Mouse (Mus musculus) forebrain, embryonic 10.5 days (tissue): ENCODE measurements at regions not wholly inside any gene's neighbourhood (a gene's known extent, or its start where the extent isn't known, plus 50 kb on each side); places are given as distances from the start of the nearest gene placed in this dataset.

Experiments used
- DNase-seq: peaks from one replicate; pipeline ENCODE4 v3.0.0-alpha.2; 2017; ENCODE audit warnings: low spot score; ENCODE audit errors: extremely low spot score
- H3K27ac ChIP-seq: fragments of 300-500 bp; sonication (generic); 2 replicates; pipeline ENCODE4 v1.5.1; 2016; ENCODE audit warnings: mild to moderate bottlenecking
- H3K27me3 ChIP-seq: fragments of 300-500 bp; sonication (generic); 2 replicates; pipeline ENCODE4 v1.6.1; 2016; ENCODE audit warnings: mild to moderate bottlenecking; ENCODE audit not compliant: poor library complexity, severe bottlenecking
- H3K36me3 ChIP-seq: fragments of 300-500 bp; sonication (generic); replicated peaks from 2 replicates; pipeline ENCODE4 v1.6.1; 2016; ENCODE audit warnings: mild to moderate bottlenecking, moderate library complexity
- H3K4me1 ChIP-seq: fragments of 300-500 bp; sonication (generic); 2 replicates; pipeline ENCODE4 v1.6.1; 2016
- H3K4me3 ChIP-seq: fragments of 300-500 bp; sonication (generic); 2 replicates; pipeline ENCODE4 v1.5.1; 2016; ENCODE audit warnings: mild to moderate bottlenecking, moderate library complexity
- H3K9me3 ChIP-seq: fragments of 300-500 bp; sonication (generic); 2 replicates; pipeline ENCODE4 v1.6.1; 2016; ENCODE audit warnings: mild to moderate bottlenecking, moderate library complexity
- WGBS: fragments of 180-500 bp; shearing (Covaris S2); methylation state at CpG from one replicate; pipeline ENCODE4 v1.1.7; 2016; 5-methylcytosine and 5-hydroxymethylcytosine counted together

DNA sequence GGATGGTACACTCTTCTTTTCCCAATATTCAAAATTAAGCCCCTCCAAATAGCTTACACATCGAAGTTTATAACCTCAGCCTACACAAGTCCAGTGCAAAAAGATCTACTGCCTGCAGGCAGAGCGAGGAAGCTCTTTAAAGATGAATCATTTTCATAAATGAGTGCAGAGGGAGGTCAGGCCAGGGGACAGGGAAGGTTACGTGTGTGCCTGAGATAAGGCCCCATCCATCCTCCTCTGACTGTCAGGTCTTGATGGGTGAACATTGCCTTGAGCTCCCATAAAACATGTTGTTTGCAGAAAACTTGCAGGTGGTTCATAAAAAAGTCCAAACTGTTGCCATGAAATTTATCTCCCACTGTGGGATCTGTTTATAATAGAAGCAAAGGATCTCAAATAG, 493.0 kb upstream of the 4930412O13Rik start:
- Histone ChIP-seq H3K4me1 (no peaks in the 10 kb centered on the region), H3K9me3 (no peaks in the 10 kb centered on the region), H3K27me3 (no peaks in the 10 kb centered on the region), H3K4me3 (no peak overlapping the region), H3K36me3 (no peaks in the 10 kb centered on the region), H3K27ac (no peak overlapping the region)
- 84% methylated on average over 3 of the region's 3 CpGs for WGBS
- no peak for DNase-seq

DNA sequence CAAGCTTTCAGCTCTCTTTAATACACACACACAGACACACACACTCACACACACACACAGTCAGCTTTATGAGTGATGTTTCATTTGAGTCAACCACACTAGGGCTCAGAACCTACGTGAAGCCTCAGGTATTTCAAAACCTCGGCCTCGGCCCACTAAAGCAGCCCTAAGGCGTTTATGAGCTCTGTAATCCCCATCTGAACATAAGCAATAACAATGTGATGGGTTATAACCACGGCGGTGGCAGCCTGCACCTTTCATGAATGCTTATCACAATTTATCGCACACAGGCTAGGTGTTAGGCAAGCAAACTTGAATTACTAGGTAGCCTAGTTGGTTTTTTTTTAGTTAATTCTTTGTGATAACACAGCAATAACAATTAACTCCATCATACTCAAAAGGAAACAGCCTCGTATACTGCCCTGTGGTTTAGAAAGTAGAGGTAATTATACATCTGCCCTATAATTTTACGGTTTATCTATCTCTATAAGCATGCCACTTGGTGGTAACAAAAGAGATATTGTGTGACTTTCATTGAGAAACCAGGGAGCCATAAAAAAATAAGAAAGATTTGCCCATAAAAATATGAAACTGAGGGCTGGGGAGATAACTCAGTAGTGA, 485.6 kb upstream of the 4930412O13Rik start:
- H3K36me3 ChIP-seq, result no peaks in the 10 kb centered on the region
- no peak overlapping the region for H3K27ac ChIP-seq
- no peaks in the 10 kb centered on the region for H3K27me3 ChIP-seq
- no peak for DNase-seq
- 92% methylated on average over 9 of the region's 9 CpGs for WGBS
- H3K9me3 ChIP-seq, result no peaks in the 10 kb centered on the region
- no peaks in the 10 kb centered on the region for H3K4me1 ChIP-seq
- H3K4me3 ChIP-seq, result no peak overlapping the region

DNA sequence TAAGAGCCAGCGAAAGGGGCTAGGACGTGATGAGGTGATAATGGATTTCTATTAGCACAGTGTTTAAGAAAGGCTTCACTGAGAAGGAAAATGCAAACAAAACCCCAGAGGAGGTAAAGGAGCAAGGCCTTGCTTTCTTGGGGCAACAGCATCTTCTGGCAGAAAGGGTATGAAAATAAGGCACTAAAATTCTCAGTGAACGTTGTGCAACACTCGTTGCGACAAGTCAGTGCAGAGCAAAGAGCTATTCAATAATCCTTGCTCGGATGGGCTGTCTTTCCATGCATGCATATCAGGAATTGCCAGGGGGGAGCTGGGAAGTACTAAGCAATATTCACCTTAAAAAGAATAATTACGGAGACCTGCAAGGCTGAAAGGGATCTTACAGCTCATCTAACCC, 479.6 kb upstream of the 4930412O13Rik start:
- H3K9me3 ChIP-seq, result no peaks in the 10 kb centered on the region
- H3K27ac ChIP-seq, result no peak overlapping the region
- H3K27me3 ChIP-seq, result no peaks in the 10 kb centered on the region
- whole genome bisulfite sequencing, result 93% methylated on average over 7 of the region's 7 CpGs
- no peak overlapping the region for H3K4me3 ChIP-seq
- H3K4me1 ChIP-seq, result no peaks in the 10 kb centered on the region
- no peak for DNase-seq
- no peaks in the 10 kb centered on the region for H3K36me3 ChIP-seq

DNA sequence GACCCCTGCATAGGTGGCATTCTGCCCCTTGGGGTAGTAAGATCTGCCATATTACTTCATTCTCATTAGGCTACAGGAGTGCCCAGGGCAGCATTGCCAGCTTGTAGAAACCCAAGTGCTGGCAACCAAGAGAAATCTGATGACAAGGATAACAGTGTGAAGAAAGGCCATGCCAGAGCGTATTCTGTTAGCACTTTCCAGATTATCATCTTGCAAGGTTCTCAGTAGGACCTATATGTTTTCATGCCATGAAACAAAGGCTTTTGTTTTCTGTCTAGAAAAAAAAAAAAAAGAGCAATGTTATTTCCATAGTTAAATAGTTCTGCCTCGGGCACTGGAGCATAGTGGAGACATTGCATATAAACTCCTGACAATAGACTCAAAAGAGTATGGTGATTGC, 478.8 kb upstream of the 4930412O13Rik start:
- 76% methylated on average over 2 of the region's 2 CpGs for WGBS
- Histone ChIP-seq H3K27ac (no peak overlapping the region), H3K4me1 (no peaks in the 10 kb centered on the region), H3K27me3 (no peaks in the 10 kb centered on the region), H3K9me3 (no peaks in the 10 kb centered on the region), H3K4me3 (no peak overlapping the region), H3K36me3 (no peaks in the 10 kb centered on the region)
- DNase-seq, result no peak

DNA sequence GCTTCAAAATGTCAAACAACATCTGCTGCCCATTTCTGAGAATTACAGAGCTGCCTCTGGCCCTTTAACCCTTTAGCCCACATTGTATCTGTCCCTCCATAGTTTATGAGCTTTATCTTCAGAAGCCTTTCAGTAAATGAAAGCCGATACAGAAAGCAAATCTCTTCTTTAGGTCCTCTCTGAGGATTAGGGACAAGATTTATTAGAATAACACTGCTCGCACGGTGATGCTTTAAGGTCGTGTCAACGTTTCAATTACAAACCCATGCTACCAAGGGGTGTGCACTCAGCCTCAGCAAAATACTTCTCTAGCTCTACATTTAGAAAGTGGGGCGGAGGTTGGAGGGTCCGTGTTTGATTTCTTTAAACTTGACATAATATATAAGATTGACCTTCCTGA, 472.0 kb upstream of the 4930412O13Rik start:
- H3K27me3 ChIP-seq, result no peaks in the 10 kb centered on the region
- H3K4me1 ChIP-seq, result no peaks in the 10 kb centered on the region
- H3K9me3 ChIP-seq, result no peaks in the 10 kb centered on the region
- H3K27ac ChIP-seq, result no peak overlapping the region
- no peak for DNase-seq
- H3K4me3 ChIP-seq, result no peak overlapping the region
- H3K36me3 ChIP-seq, result no peaks in the 10 kb centered on the region
- WGBS, result 76% methylated on average over 7 of the region's 7 CpGs

DNA sequence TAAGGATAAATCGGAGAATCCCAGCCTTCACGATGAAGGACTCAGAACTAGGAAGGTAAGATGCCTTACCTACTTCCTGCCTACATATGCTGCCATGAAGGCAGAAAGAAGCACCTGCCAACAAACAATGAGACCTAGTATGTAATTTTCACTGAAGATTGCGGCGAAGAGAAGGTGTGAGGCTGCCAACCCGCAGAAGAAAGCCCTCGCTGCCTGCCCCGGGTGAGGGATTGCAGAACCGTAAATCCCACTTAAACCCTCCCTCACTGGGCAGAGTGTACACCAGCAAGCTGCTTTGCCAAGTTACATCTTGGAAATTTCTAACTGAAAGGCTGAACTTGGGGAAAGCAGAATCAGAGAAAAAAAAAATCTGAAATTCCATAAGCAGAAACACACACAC, 458.4 kb upstream of the 4930412O13Rik start:
- WGBS, result 82% methylated on average over 8 of the region's 8 CpGs
- no peak for DNase-seq
- no peak overlapping the region for H3K27ac ChIP-seq

DNA sequence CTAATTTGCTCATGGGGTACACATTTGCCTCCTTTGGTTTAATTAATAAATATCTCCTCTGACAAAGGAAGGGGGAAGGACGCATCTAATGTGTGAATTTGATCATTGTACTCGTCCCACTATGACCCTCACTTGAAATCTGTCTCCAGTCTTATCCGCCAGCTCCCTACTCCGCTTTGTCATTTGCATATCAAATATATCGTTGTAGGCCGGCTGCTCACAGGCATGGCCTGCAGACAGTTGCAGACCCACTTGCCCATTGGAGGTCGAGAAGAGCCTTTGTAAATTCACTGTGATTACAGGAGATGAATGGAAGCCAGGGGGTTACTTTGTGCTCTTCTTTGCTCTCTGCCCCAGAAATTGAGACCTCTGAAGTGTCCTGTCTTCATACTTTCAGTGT, 457.5 kb upstream of the 4930412O13Rik start:
- no peaks in the 10 kb centered on the region for H3K27me3 ChIP-seq
- H3K4me3 ChIP-seq, result no peak overlapping the region
- no peak for DNase-seq
- no peaks in the 10 kb centered on the region for H3K36me3 ChIP-seq
- H3K9me3 ChIP-seq, result no peaks in the 10 kb centered on the region
- H3K27ac ChIP-seq, result no peak overlapping the region
- peaks cover 5% of the 10 kb centered on the region; the same call in 1 of the 2 replicates for H3K4me1 ChIP-seq
- WGBS, result 31% methylated on average over 7 of the region's 7 CpGs

More for the DNA sequence above, 458.4 kb upstream of the 4930412O13Rik start:
- no peaks in the 10 kb centered on the region for H3K9me3 ChIP-seq
- H3K36me3 ChIP-seq, result no peaks in the 10 kb centered on the region
- H3K4me3 ChIP-seq, result no peak overlapping the region
- H3K27me3 ChIP-seq, result no peaks in the 10 kb centered on the region
- peaks cover 5% of the 10 kb centered on the region; the same call in 1 of the 2 replicates for H3K4me1 ChIP-seq

DNA sequence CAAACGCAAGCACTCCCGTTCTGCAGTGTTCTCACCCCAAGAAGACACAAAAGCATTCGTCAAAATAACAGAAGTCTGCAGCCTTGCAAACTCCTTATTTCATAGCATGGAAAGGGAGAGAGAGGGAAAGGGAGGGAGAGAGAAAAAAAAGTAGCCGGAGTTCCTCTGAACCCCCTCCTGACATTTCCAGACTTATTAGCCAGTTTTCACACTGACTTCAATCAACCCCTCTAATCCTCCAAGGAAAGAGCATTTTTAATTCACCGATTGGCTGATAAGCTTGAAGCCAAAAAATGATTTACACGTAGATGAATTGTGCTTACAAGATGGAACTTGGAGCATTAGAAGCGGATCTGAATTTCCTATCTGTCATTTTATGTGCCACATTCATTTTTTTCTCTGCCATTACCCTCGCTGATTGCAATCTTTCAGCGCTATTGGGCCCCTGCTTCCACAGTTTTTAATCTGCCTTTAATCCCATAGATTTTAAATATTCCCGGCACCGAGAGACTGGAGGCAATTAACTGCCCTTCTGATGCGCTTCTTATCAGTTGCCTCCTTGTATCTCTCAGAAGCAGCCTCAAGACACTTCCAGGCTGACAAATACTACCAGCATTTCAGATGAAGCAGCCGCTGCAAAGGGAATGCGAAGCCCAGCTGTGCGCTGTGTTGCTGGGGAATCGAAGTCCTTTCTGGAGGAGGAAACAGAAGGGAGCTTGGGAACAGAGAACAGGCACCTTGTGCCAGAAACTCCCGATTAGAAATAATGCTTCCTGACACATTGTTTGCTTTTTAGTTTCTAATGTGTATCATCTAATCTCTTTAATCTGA, 447.7 kb upstream of the 4930412O13Rik start:
- Histone ChIP-seq H3K9me3 (no peaks in the 10 kb centered on the region), H3K27me3 (no peaks in the 10 kb centered on the region), H3K4me1 (no peaks in the 10 kb centered on the region), H3K4me3 (no peak overlapping the region), H3K27ac (no peak overlapping the region), H3K36me3 (no peaks in the 10 kb centered on the region)
- DNase-seq, result no peak
- 33% methylated on average over 17 of the region's 17 CpGs for WGBS

DNA sequence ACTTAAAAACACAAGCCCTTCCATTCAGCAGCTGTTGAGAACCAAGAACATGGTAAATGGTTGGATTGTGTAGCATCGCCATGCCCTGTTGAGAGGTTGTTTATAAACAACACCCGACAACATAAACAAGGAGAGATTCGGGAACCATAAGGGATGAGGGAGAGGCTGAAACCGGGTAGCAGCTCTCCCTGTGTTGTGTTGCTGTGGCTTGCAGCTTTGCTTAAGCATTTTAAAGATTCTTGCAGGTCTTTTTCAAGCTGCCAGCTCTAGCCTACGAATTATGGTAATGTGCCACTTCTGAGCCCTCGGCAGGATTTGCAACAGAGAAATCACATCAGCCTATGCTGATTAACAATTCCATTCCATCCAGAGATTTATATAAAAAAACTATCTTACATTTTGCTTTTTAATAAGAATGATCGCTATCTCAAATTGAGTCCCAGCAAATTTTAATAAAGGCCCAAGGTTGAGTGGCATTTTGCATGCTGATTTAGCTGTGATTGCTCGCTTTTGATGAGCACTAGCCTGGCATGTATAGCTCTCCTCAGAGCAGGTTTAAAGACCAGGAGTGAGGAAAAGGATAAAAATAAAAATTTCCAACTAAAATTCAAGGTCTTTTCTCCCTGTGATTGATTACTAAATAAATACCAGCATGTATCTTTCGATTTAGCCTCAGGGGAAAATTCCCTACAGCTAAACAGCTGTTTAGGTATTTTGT, 445.7 kb upstream of the 4930412O13Rik start:
- Histone ChIP-seq H3K27me3 (no peaks in the 10 kb centered on the region), H3K4me3 (no peak overlapping the region), H3K36me3 (no peaks in the 10 kb centered on the region), H3K9me3 (no peaks in the 10 kb centered on the region), H3K4me1 (no peaks in the 10 kb centered on the region), H3K27ac (no peak overlapping the region)
- no peak for DNase-seq
- WGBS, result 80% methylated on average over 9 of the region's 9 CpGs

DNA sequence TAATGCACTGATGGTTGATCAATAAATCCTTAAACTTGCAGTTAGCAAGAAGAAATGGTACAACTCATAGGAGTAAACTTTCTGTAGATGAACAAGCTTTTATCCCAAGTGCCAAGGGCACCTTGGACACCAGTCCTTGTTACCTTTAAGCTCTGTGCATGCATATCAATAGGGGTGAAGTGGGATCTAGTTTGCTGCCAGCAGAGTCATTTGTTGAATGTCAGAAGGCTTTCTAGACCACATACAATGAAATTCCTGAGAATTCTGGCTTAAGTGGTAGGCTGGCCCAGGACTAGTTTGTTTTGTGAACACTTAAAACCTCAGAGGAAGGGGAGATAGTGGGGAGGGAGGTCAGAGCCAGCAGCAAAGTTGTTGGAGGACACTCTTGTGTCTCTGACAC, 437.9 kb upstream of the 4930412O13Rik start:
- H3K27ac ChIP-seq, result no peak overlapping the region
- no peaks in the 10 kb centered on the region for H3K9me3 ChIP-seq
- no peak overlapping the region for H3K4me3 ChIP-seq
- H3K4me1 ChIP-seq, result no peaks in the 10 kb centered on the region
- DNase-seq, result no peak
- no peaks in the 10 kb centered on the region for H3K27me3 ChIP-seq
- no peaks in the 10 kb centered on the region for H3K36me3 ChIP-seq

DNA sequence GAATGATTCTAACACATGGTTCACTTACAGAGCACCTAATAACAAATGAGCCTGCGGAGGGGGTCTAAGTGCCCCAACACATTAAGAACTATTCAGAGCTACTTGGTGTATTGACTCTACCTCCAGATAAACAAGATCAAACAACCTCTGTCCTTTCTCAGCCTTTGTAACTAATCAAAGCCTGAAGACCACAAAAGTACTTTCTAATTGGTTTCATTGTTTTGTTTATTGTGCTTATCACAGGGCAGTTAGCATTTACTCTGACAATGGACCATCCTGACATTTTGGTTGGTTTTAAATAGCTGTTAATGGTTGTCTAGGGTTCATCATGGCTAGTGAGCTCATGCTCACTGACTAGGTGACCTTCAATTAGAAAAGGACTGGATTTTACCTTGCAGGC, 435.2 kb upstream of the 4930412O13Rik start:
- Histone ChIP-seq H3K4me1 (no peaks in the 10 kb centered on the region), H3K27ac (no peak overlapping the region), H3K4me3 (no peak overlapping the region), H3K27me3 (no peaks in the 10 kb centered on the region), H3K9me3 (no peaks in the 10 kb centered on the region), H3K36me3 (no peaks in the 10 kb centered on the region)
- 88% methylated on average over 1 of the region's 1 CpGs for WGBS
- no peak for DNase-seq

DNA sequence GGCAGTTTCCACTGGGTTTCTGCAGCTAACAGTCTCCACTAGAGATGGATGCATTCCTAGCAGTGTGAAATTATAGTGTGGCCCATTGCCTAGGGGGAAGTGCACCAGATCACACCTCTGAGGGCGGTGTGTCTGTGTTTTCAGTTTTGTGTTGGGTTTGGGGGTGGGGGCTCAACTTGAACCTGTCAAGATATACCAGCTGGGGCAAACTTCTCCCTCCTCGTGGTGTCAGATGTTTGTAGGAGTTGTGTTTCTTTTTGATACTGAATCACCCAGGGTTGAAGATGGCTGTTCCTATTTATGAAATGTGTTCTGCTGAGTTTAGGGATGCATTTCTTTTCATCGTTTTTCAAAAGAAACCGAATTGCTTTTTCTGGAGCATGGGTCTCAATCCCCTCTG, 416.6 kb upstream of the 4930412O13Rik start:
- 0 out of 2 replicates have a peak, but pooled peaks cover 4% of the 10 kb centered on the region for H3K4me1 ChIP-seq
- no peak overlapping the region for H3K27ac ChIP-seq
- H3K4me3 ChIP-seq, result no peak overlapping the region
- no peaks in the 10 kb centered on the region for H3K27me3 ChIP-seq
- no peaks in the 10 kb centered on the region for H3K36me3 ChIP-seq
- whole genome bisulfite sequencing, result 85% methylated on average over 4 of the region's 4 CpGs
- no peaks in the 10 kb centered on the region for H3K9me3 ChIP-seq
- DNase-seq, result no peak

DNA sequence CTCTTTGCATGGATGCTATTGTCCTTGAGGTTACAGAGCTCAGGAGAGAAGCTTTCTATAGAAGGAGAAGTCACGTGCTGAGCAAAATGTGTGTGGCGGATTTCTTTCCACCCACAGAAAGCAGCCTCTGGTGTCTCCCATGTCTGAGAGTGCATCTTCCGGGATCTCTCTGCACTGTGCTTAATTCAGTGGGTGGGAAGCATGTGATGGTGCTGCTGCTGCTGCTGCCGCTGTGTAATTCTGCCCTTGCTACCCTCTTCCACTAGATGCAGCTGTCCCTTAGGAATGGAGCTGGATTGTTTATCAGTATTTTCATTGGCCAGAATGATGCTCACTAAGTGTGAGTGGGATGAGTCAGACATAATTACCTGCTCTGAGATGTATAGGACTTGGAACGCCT, 416.2 kb upstream of the 4930412O13Rik start:
- H3K4me3 ChIP-seq, result no peak overlapping the region
- DNase-seq, result no peak
- H3K27ac ChIP-seq, result no peak overlapping the region
- 76% methylated on average over 5 of the region's 5 CpGs for WGBS
- no peaks in the 10 kb centered on the region for H3K36me3 ChIP-seq
- no peaks in the 10 kb centered on the region for H3K27me3 ChIP-seq
- no peaks in the 10 kb centered on the region for H3K9me3 ChIP-seq
- H3K4me1 ChIP-seq, result 0 out of 2 replicates have a peak, but pooled peaks cover 4% of the 10 kb centered on the region
